Mouse (Mus musculus) lung, adult 2 months (tissue): ENCODE measurements around the gene Il17d.

Experiments used
- CTCF ChIP-seq: fragments of 200-500 bp; IDR thresholded peaks from 2 replicates; pipeline ENCODE4 v1.5.1; 2011; ENCODE audit warnings: mild to moderate bottlenecking, low read length, control low read depth; ENCODE audit not compliant: insufficient read depth
- POLR2A ChIP-seq: fragments of 200-500 bp; IDR thresholded peaks from 2 replicates; pipeline ENCODE4 v1.6.1; 2011; ENCODE audit warnings: low read depth, mild to moderate bottlenecking, control low read depth, low read length, borderline replicate concordance; ENCODE audit errors: extremely low read depth

GRCm38 (mm10) chr14:57542231-57542630 is 17.7 kb downstream of the Il17d start:
- TF ChIP-seq CTCF (no peak), POLR2A (no peak)
